Mouse (Mus musculus) G1E (cell line): Measurements from ENCODE around the gene Brdt. TPM values are rescaled to one million over a fixed set of nuclear protein-coding genes. Genes with fewer than 3 reads are reported as not detected.

Experiments used
- ATAC-seq: 2 replicates; pipeline ENCODE4 v1.8.0; 2016; ENCODE audit warnings: mild to moderate bottlenecking; ENCODE audit not compliant: insufficient number of reproducible peaks, poor library complexity, low FRiP score, severe bottlenecking; ENCODE audit errors: extremely low read depth
- DNase-seq: peaks from one replicate; pipeline ENCODE4 v3.0.0; 2012; ENCODE audit warnings: low spot score
- H3K27me3 ChIP-seq: 2 replicates; pipeline ENCODE4 v1.6.1; 2012; ENCODE audit warnings: mild to moderate bottlenecking, low read length, inconsistent platforms; ENCODE audit not compliant: insufficient read depth
- H3K36me3 ChIP-seq: replicated peaks from 2 replicates; pipeline ENCODE3; 2012; ENCODE audit warnings: mild to moderate bottlenecking, inconsistent platforms
- H3K4me1 ChIP-seq: 2 replicates; pipeline ENCODE4 v1.6.1; 2012; ENCODE audit warnings: low read depth, low read length, inconsistent platforms, mixed read lengths; ENCODE audit not compliant: insufficient read depth
- H3K4me3 ChIP-seq: 2 replicates; pipeline ENCODE4 v1.5.1; 2012; ENCODE audit warnings: low read depth, mild to moderate bottlenecking, inconsistent platforms, low read length, moderate library complexity, mixed read lengths
- H3K9me3 ChIP-seq: replicated peaks from 2 replicates; pipeline ENCODE4 v1.6.1; 2012; ENCODE audit warnings: inconsistent platforms
- CTCF ChIP-seq: IDR thresholded peaks from 2 replicates; pipeline ENCODE4 v1.5.1; 2012; ENCODE audit warnings: low read depth, low read length, inconsistent platforms, mixed read lengths
- GATA1 ChIP-seq: IDR thresholded peaks from 2 replicates; pipeline ENCODE4 v1.6.1; 2012; ENCODE audit warnings: borderline replicate concordance, low read length, inconsistent platforms, mixed read lengths
- GATA2 ChIP-seq: IDR thresholded peaks from 2 replicates; pipeline ENCODE4 v1.6.1; 2012; ENCODE audit warnings: low read depth, low read length, inconsistent platforms, borderline replicate concordance
- POLR2AphosphoS5 ChIP-seq: IDR thresholded peaks from 2 replicates; pipeline ENCODE4 v1.6.1; 2012; ENCODE audit warnings: low read depth, low read length, inconsistent platforms; ENCODE audit not compliant: insufficient replicate concordance
- TAL1 ChIP-seq: conservative IDR thresholded peaks from 2 replicates; pipeline ENCODE4 v1.6.1; 2012; ENCODE audit warnings: low read depth, low read length, inconsistent platforms, mixed read lengths
- polyA plus RNA-seq: library from polyadenylated mRNA; stranded (reverse); fragments of >175 nt; gene quantifications from 2 replicates; pipeline ENCODE4 v1.2.3, GENCODE M21; 2012
- total RNA-seq, 2 experiments: library from RNA; stranded (forward) in 1 of 2; stranded (reverse) in 1 of 2; fragments of 200-1000 nt in 1 of 2; fragments of >200 nt in 1 of 2; fragmentation: Nextera tagmentation in 1 of 2; gene quantifications; 2 replicates each; pipeline ENCODE4 v1.2.3; 2014 to 2017

Gene Brdt
- total and polyA plus RNA-seq, 3 experiments = 0.11 TPM; not detected in 2

DNA sequence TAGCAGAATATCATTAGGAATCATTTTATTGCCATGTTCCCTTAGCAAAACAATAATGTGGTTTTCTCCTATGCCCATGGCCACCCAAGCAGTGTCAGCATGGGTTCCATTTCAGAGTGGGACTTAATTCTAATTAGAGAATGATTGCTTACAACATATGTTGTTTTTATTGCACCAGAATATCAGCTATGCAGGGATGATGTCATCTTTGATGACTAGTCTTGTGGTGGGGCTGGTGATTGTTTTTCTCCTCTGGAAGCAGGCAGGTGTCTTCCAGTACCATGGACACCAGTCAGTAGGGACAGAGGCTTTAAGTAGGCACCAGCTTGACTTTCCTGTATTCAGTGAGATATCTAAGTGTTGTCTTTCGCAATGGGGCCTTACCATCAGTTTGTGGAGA, 56.8 kb downstream of the Brdt start:
- TF ChIP-seq TAL1 (no peak), GATA2 (no peak), POLR2AphosphoS5 (no peak), CTCF (no peak), GATA1 (no peak)
- H3K9me3 ChIP-seq = no peaks in the 10 kb centered on the region
- no peaks in the 10 kb centered on the region for H3K36me3 ChIP-seq
- H3K4me3 ChIP-seq = no peak overlapping the region
- H3K27me3 ChIP-seq = peaks cover 3% of the 10 kb centered on the region; the same call in 1 of the 2 replicates
- ATAC-seq = no peak
- no peaks in the 10 kb centered on the region for H3K4me1 ChIP-seq
- DNase-seq = no peak

GRCm38 (mm10) chr5:107389373-107389772, 58.4 kb downstream of the Brdt start:
- peaks cover 6% of the 10 kb centered on the region for H3K27me3 ChIP-seq
- DNase-seq (no peak), ATAC-seq (no peak)
- TF ChIP-seq CTCF = no peak
- TF ChIP-seq GATA2 = no peak
- no peak for TF ChIP-seq GATA1
- TF ChIP-seq POLR2AphosphoS5 = no peak
- TF ChIP-seq TAL1 = no peak
- no peaks in the 10 kb centered on the region for H3K4me1 ChIP-seq
- H3K9me3 ChIP-seq = no peaks in the 10 kb centered on the region
- H3K4me3 ChIP-seq = no peak overlapping the region
- no peaks in the 10 kb centered on the region for H3K36me3 ChIP-seq

- Histone ChIP-seq H3K36me3 (no peaks in the 10 kb centered on the region), H3K4me3 (no peak overlapping the region), H3K27me3 (peaks cover 19% of the 10 kb centered on the region), H3K4me1 (no peaks in the 10 kb centered on the region), H3K9me3 (no peaks in the 10 kb centered on the region)
- TF ChIP-seq TAL1 (no peak), GATA1 (no peak), CTCF (no peak)
- DNase-seq = no peak
- no peak for ATAC-seq
Measured at GRCm38 (mm10) chr5:107394437-107394836, 63.5 kb downstream of the Brdt start.

DNA sequence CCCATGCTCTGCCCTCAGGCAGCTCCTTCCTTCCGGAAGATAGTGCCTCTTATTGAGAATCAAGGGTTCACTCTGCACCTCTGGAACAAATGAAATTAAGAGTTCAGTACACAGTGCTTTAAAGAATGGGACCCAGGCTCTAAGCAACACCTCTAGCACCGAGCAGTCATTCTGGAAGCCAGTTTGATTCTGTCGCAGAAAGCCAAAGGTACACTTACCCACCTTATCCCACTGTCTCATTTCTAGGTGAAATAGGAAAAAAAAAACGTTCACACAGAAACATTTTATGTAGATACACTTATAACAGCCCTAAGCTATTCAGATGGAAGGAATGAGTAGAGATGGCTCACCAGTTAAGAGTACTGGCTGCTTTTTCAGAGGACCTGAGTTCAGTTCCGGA, 71.5 kb downstream of the Brdt start, which contains the start of gene Ephx4:
Gene Ephx4, plus strand, starts transcription at position 301 of the 400 bp plus-strand sequence.
- Histone ChIP-seq H3K27me3 (peaks cover 21% of the 10 kb centered on the region), H3K4me3 (no peak within 1 kb of the TSS)

GRCm38 (mm10) chr5:107403011-107403946, 72.3 kb downstream of the Brdt start:
- TF ChIP-seq GATA1 (no peak), GATA2 (no peak), CTCF (no peak), POLR2AphosphoS5 (no peak), TAL1 (no peak)
- Histone ChIP-seq H3K27me3 (peaks cover 19% of the 10 kb centered on the region), H3K9me3 (no peaks in the 10 kb centered on the region), H3K4me3 (no peak overlapping the region), H3K4me1 (no peaks in the 10 kb centered on the region), H3K36me3 (no peaks in the 10 kb centered on the region)
- DNase-seq (no peak), ATAC-seq (no peak)

More for the DNA sequence above, 71.5 kb downstream of the Brdt start, which contains the start of gene Ephx4:
- no peak for TF ChIP-seq GATA2
- no peak for TF ChIP-seq TAL1
- TF ChIP-seq GATA1 = no peak
- no peak for DNase-seq
- H3K4me1 ChIP-seq = no peaks in the 10 kb centered on the region
- no peaks in the 10 kb centered on the region for H3K36me3 ChIP-seq
- no peak for ATAC-seq
- H3K9me3 ChIP-seq = no peaks in the 10 kb centered on the region

DNA sequence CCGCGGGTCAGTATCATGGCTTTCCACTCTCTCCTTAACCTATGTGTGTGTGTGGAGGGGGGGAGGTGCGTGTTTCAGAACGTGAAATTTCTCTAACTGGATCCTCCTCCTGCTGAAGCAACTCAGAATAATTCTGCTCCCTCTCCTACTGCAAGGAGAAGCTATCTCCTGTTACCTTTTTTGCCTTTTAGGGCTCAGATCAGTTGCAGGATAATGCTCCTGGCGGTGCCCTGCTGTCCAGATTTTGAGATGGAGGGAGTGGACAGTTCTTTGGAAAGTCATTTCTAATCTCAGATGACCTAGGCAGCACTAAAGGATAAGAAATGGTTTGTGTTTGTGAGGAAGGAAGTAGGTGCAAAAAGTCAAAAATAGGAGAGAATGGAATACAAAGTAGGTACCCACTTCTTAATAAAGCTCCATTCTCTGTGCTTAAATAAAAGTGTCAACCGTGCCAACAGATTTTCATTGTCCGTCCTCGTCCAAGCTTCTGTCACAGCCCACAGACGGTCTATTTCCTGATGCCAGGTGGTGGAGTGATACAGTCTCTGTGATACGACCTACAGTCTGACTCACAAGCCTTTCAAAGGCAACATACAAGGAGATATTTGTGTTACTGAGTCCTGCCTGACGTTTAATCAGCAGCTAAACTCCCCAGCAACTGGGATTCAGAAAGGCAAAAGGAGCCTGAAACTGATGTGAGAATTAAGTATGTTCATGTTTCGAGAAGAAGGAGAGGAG, 73.2 kb downstream of the Brdt start:
- ATAC-seq (no peak), DNase-seq (no peak)
- no peak overlapping the region for H3K4me3 ChIP-seq
- no peaks in the 10 kb centered on the region for H3K9me3 ChIP-seq
- H3K4me1 ChIP-seq = no peaks in the 10 kb centered on the region
- H3K36me3 ChIP-seq = no peaks in the 10 kb centered on the region
- TF ChIP-seq POLR2AphosphoS5 (no peak), GATA1 (no peak)
- peaks cover 19% of the 10 kb centered on the region for H3K27me3 ChIP-seq
